Mouse (Mus musculus): ENCODE data around the gene Timm44. TPM values are rescaled to one million over a fixed set of nuclear protein-coding genes. Genes with fewer than 3 reads are reported as not detected.

Gene Timm44
- total and polyA plus RNA-seq, 3 experiments, result 174 to 199 TPM; not detected in 1

DNA sequence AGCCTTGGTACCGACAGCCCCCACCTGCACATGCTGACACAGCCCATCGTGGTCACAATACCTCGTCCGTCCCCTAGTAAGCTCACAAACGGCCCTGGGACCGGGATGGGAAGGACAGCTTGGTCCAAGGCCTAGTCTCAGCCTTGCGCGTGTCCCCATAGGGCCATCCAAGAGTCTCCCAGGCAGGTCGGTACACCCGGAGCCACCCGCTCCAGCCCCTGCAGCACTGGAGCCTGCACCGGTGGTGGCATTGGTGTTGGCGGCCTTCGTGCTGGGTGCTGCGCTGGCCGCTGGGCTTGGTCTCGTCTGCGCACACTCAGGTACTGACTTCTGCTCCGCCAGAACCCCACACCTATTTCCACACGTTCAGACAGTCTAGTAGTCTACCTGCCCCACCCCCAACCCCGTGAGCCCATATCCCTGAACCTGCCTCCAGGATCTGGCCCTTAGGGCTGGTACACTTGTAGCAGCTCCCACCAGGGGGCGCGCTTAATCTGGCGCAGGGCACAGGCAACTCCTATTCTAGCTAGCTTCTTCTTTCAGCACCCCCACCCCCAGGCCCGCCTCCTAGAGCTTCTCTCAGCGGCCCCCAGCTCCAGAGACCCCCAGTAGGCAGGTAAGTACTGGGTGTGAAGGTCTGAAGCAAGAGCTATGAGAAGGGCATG is 25.3 kb downstream of the Timm44 start (continued):
- TF ChIP-seq MAZ (IDR thresholded peaks at IDR 0.05; ENCODE audit: low read depth, low read length) (0 out of 2 replicates have a peak, but pooled peaks have one; percentile 22), USF1 (IDR thresholded peaks at IDR 0.05; ENCODE audit: low read depth, low read length) (no peak), GATA1 (IDR thresholded peaks at IDR 0.05; ENCODE audit: low read depth, low read length) (no peak), CHD2 (IDR thresholded peaks at IDR 0.05; ENCODE audit: low read length) (0 out of 2 replicates have a peak, but pooled peaks have one; percentile 20), POLR2AphosphoS5 (IDR thresholded peaks at IDR 0.05; ENCODE audit: borderline replicate concordance, low read depth, low read length) (no peak), ETS1 (IDR thresholded peaks at IDR 0.05; ENCODE audit: low read depth, low read length) (no peak), TAL1 (IDR thresholded peaks at IDR 0.05; ENCODE audit: low read length) (no peak), ELF1 (IDR thresholded peaks at IDR 0.05; ENCODE audit: low read depth, low read length) (no peak), SMC3 (IDR thresholded peaks at IDR 0.05; ENCODE audit: low read depth, low read length) (peak; percentile 91), CTCF (IDR thresholded peaks at IDR 0.05 in 2 of 3, conservative IDR thresholded peaks at IDR 0.05 in 1 of 3; ENCODE audit: control insufficient read depth in 1 of 3, insufficient read depth in 1 of 3, low read depth in 2 of 3, low read length in 3 of 3, poor library complexity in 1 of 3, severe bottlenecking in 1 of 3) (peak; percentile 70 to 95 (median 89)), HCFC1 (IDR thresholded peaks at IDR 0.05; ENCODE audit: low read depth, low read length) (no peak), JUND (IDR thresholded peaks at IDR 0.05; ENCODE audit: low read depth, low read length) (no peak), SIN3A (IDR thresholded peaks at IDR 0.05; ENCODE audit: low read length) (peak; percentile 46; the same call in 1 of the 2 replicates)

DNA sequence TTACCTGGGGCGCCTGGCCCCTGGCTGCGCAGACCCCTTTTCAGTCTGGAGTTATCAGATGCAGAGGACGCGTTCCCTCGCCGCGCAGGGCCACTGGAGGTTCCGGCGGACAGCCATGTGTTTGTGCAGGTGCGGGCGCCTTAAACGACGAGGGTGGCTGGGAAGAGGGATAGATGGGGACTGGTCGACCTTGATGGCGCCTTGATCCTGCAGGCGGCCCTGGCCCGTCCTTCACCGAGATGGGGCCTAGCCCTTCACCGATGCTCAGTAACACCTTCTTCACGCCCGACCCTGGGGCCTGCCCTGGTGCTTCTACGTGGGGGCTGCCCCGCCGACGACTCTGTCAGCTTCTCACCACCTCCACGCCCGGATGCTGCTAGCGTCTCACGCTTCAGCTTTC is 26.5 kb downstream of the Timm44 start:
- Histone ChIP-seq H3K9me3 (replicated peaks; ENCODE audit: insufficient read depth, low read length) (no peaks in the 10 kb centered on the region), H3K79me2 (ENCODE audit: control insufficient read depth, insufficient read depth, low read length, poor library complexity) (peaks cover 1% of the 10 kb centered on the region), H3K4me1 (ENCODE audit: control insufficient read depth in 1 of 2, insufficient read depth in 2 of 2, low read length in 2 of 2) (peaks cover 0 to 15% of the 10 kb centered on the region in 2 experiments; a peak in 2 of 4 replicates), H3K4me3 (ENCODE audit: control insufficient read depth in 1 of 2, insufficient read depth in 1 of 2, low read depth in 2 of 2, low read length in 2 of 2) (no peak overlapping the region), H3K27me3 (ENCODE audit: control insufficient read depth in 1 of 2, insufficient read depth in 2 of 2, low read length in 2 of 2) (no peaks in the 10 kb centered on the region), H3K36me3 (ENCODE audit: control insufficient read depth in 1 of 2, insufficient read depth in 2 of 2, low read length in 2 of 2) (peaks cover 1 to 6% of the 10 kb centered on the region in 2 experiments; a peak in 3 of 4 replicates), H3K9ac (ENCODE audit: control insufficient read depth, low read depth, low read length, poor library complexity, severe bottlenecking) (no peak overlapping the region), H3K27ac (ENCODE audit: control insufficient read depth, low read depth, low read length) (no peak overlapping the region)
- TF ChIP-seq SIN3A (IDR thresholded peaks at IDR 0.05; ENCODE audit: low read length) (no peak), CHD1 (IDR thresholded peaks at IDR 0.05; ENCODE audit: low read depth, low read length) (no peak), CTCF (IDR thresholded peaks at IDR 0.05 in 2 of 3, conservative IDR thresholded peaks at IDR 0.05 in 1 of 3; ENCODE audit: control insufficient read depth in 1 of 3, insufficient read depth in 1 of 3, low read depth in 2 of 3, low read length in 3 of 3, poor library complexity in 1 of 3, severe bottlenecking in 1 of 3) (no peak), MAX (IDR thresholded peaks at IDR 0.05; ENCODE audit: low read length) (no peak), HCFC1 (IDR thresholded peaks at IDR 0.05; ENCODE audit: low read depth, low read length) (no peak)
- DNase-seq (ENCODE audit: low read depth, low spot score), result no peak

DNA sequence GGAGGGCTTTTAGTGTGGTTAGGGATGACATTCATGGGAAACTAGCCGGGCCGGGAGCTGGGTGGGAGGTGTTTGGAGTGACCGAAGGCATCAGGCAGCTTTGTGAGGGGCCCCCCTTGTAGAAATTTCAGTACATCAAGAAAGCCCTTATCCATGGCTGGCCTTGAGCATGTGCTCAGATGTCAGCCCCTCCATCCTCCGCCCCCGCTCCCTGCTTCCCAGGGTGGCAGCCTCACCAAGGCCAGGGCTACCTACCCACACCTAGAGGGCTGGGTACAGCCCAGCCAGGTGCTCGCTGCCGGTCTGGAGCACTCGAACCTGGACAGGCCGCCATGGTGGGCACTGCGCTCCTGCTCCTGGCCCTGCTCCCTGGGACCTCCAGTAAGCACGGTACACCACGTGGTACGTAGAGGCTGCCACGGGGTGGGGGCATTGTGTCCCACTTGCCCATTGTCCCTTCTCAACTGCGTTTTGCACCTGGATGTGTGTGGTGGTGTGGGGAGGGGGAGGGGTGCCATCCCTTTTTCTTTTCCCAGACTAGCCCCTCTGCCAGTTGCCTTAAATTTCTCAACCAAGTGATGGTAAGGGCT is 27.7 kb downstream of the Timm44 start, which contains the start of gene Tgfbr3l:
Gene Tgfbr3l (plus strand): TSS at position 264 of the 590 bp plus-strand sequence.
- Histone ChIP-seq H3K36me3 (ENCODE audit: control insufficient read depth in 1 of 2, insufficient read depth in 2 of 2, low read length in 2 of 2) (peaks cover 3 to 4% of the 10 kb centered on the region in 2 experiments; a peak in 1 of 4 replicates), H3K79me2 (ENCODE audit: control insufficient read depth, insufficient read depth, low read length, poor library complexity) (peaks cover under 1% of the 10 kb centered on the region; the same call in 1 of the 2 replicates), H3K27ac (ENCODE audit: control insufficient read depth, low read depth, low read length) (no peak within 1 kb of the TSS), H3K27me3 (ENCODE audit: control insufficient read depth in 1 of 2, insufficient read depth in 2 of 2, low read length in 2 of 2) (no peaks in the 10 kb centered on the region), H3K4me3 (ENCODE audit: control insufficient read depth in 1 of 2, insufficient read depth in 1 of 2, low read depth in 2 of 2, low read length in 2 of 2) (no peak within 1 kb of the TSS), H3K9me3 (replicated peaks; ENCODE audit: insufficient read depth, low read length) (no peaks in the 10 kb centered on the region), H3K4me1 (ENCODE audit: control insufficient read depth in 1 of 2, insufficient read depth in 2 of 2, low read length in 2 of 2) (peaks cover 0 to 9% of the 10 kb centered on the region in 2 experiments; a peak in 2 of 4 replicates), H3K9ac (ENCODE audit: control insufficient read depth, low read depth, low read length, poor library complexity, severe bottlenecking) (no peak within 1 kb of the TSS)
- TF ChIP-seq ZNF384 (IDR thresholded peaks at IDR 0.05; ENCODE audit: low read depth, low read length) (no peak), POLR2A (IDR thresholded peaks at IDR 0.05; ENCODE audit: control insufficient read depth in 1 of 2, insufficient read depth in 1 of 2, low read depth in 1 of 2, low read length in 2 of 2, poor library complexity in 1 of 2) (no peak; a peak in 1 of 4 replicates), MEF2A (IDR thresholded peaks at IDR 0.05; ENCODE audit: extremely low read depth, insufficient replicate concordance, low read depth, low read length, poor library complexity, severe bottlenecking) (no peak), CTCF (IDR thresholded peaks at IDR 0.05 in 2 of 3, conservative IDR thresholded peaks at IDR 0.05 in 1 of 3; ENCODE audit: control insufficient read depth in 1 of 3, insufficient read depth in 1 of 3, low read depth in 2 of 3, low read length in 3 of 3, poor library complexity in 1 of 3, severe bottlenecking in 1 of 3) (no peak), USF2 (IDR thresholded peaks at IDR 0.05; ENCODE audit: borderline replicate concordance in 1 of 2, insufficient read depth in 1 of 2, low read depth in 1 of 2, low read length in 2 of 2) (no peak), ZMIZ1 (IDR thresholded peaks at IDR 0.05; ENCODE audit: low read depth, low read length) (no peak), KAT2A (conservative IDR thresholded peaks at IDR 0.05; ENCODE audit: low read depth, low read length) (no peak), MAX (IDR thresholded peaks at IDR 0.05; ENCODE audit: low read length) (no peak), MAZ (IDR thresholded peaks at IDR 0.05; ENCODE audit: low read depth, low read length) (no peak), GATA1 (IDR thresholded peaks at IDR 0.05; ENCODE audit: low read depth, low read length) (no peak), NELFE (IDR thresholded peaks at IDR 0.05; ENCODE audit: low read depth, low read length) (no peak), POLR2AphosphoS5 (IDR thresholded peaks at IDR 0.05; ENCODE audit: borderline replicate concordance, low read depth, low read length) (no peak), UBTF (IDR thresholded peaks at IDR 0.05; ENCODE audit: borderline replicate concordance, insufficient read depth, low read depth, low read length) (no peak), MAFK (IDR thresholded peaks at IDR 0.05; ENCODE audit: borderline replicate concordance, low read depth, low read length) (no peak)
- no peak for DNase-seq (ENCODE audit: low read depth, low spot score)
